Mouse (Mus musculus) limb, embryonic 14.5 days (tissue): ENCODE data around the gene Tsc22d2. TPM values are rescaled to one million over a fixed set of nuclear protein-coding genes. Genes with fewer than 3 reads are reported as not detected.
"Not testable (repeated sequence)": the region's sequence is repeated elsewhere in the genome, so short reads cannot be mapped to it uniquely, and the experiment has no call there.

ENCODE experiments used
- ATAC-seq: fragments of 200-750 bp; cut with Nextera tagmentation; 2 replicates; pipeline ENCODE4 v1.8.0; 2017; ENCODE audit warnings: low read depth, moderate number of reproducible peaks, moderate TSS enrichment; ENCODE audit not compliant: low FRiP score
- DNase-seq: peaks from one replicate; pipeline ENCODE4 v3.0.0-alpha.2; 2015; ENCODE audit warnings: low spot score
- H3K27ac ChIP-seq: fragments of 300-500 bp; sonication (generic); replicated peaks from 2 replicates; pipeline ENCODE4 v1.5.1; 2014; ENCODE audit warnings: low read depth, mild to moderate bottlenecking, low read length, moderate library complexity, mixed read lengths
- H3K27me3 ChIP-seq: fragments of 300-500 bp; sonication (generic); 2 replicates; pipeline ENCODE4 v1.6.1; 2014; ENCODE audit warnings: low read length, mixed read lengths; ENCODE audit not compliant: control insufficient read depth, insufficient read depth
- H3K36me3 ChIP-seq: fragments of 300-500 bp; sonication (generic); 2 replicates; pipeline ENCODE4 v1.6.1; 2014; ENCODE audit warnings: mild to moderate bottlenecking, low read length, moderate library complexity, mixed read lengths; ENCODE audit not compliant: control insufficient read depth, insufficient read depth
- H3K4me1 ChIP-seq: fragments of 300-500 bp; sonication (generic); 2 replicates; pipeline ENCODE4 v1.6.1; 2014; ENCODE audit warnings: antibody characterized with exemption, low read length, mixed read lengths; ENCODE audit not compliant: control insufficient read depth, insufficient read depth
- H3K4me2 ChIP-seq: fragments of 300-500 bp; sonication (generic); replicated peaks from 2 replicates; pipeline ENCODE4 v1.6.1; 2014; ENCODE audit warnings: low read depth, mild to moderate bottlenecking, low read length, moderate library complexity; ENCODE audit not compliant: severe bottlenecking
- H3K4me3 ChIP-seq: fragments of 300-500 bp; sonication (generic); replicated peaks from 2 replicates; pipeline ENCODE4 v1.5.1; 2014; ENCODE audit warnings: low read length
- H3K9ac ChIP-seq: fragments of 300-500 bp; sonication (generic); 2 replicates; pipeline ENCODE4 v1.6.1; 2014; ENCODE audit warnings: mild to moderate bottlenecking, low read depth, low read length, moderate library complexity; ENCODE audit not compliant: severe bottlenecking
- H3K9me3 ChIP-seq: fragments of 300-500 bp; sonication (generic); 2 replicates; pipeline ENCODE4 v1.6.1; 2016; ENCODE audit warnings: low read length; ENCODE audit not compliant: control insufficient read depth
- POLR2A ChIP-seq: fragments of 200-500 bp; IDR thresholded peaks from 2 replicates; pipeline ENCODE4 v1.8.0; 2012; ENCODE audit warnings: inconsistent platforms, mild to moderate bottlenecking, moderate library complexity, borderline replicate concordance; ENCODE audit not compliant: insufficient read depth, insufficient read length; ENCODE audit errors: extremely low read depth
- WGBS: fragments of 180-500 bp; shearing (Covaris S2); extraction: QIAGEN DNeasy Blood & Tissue Kit; methylation state at CpG from one replicate; pipeline ENCODE4 v1.1.7; 2014; 5-methylcytosine and 5-hydroxymethylcytosine counted together
- polyA plus RNA-seq, 2 experiments: library from polyadenylated mRNA; depleted of rRNA in 1 of 2; stranded (reverse) in 1 of 2; unstranded in 1 of 2; fragments of >200 nt; fragmentation: Nextera tagmentation in 1 of 2; extraction: Ambion mirVana in 1 of 2; gene quantifications; 2 replicates each; pipeline versions ENCODE4 v1.2.1 to v1.2.3; 2012 to 2014

Gene Tsc22d2
- polyA plus RNA-seq, 2 experiments: 17.1 to 19.6 TPM

- Histone ChIP-seq H3K36me3 (no peaks in the 10 kb centered on the region; the same call in 1 of the 2 replicates), H3K27me3 (no peaks in the 10 kb centered on the region), H3K4me3 (no peak overlapping the region), H3K9me3 (no peaks in the 10 kb centered on the region), H3K4me2 (no peak overlapping the region), H3K4me1 (no peaks in the 10 kb centered on the region), H3K27ac (no peak overlapping the region), H3K9ac (no peak overlapping the region)
- TF ChIP-seq POLR2A: no peak
- DNase-seq: no peak
- ATAC-seq: no peak
- WGBS: 99% methylated on average over 2 of the region's 2 CpGs
These were observed 33.7 kb downstream of the Tsc22d2 start for GRCm38 (mm10) chr3:58448230-58448629.

GRCm38 (mm10) chr3:58449487-58449886 lies 35.0 kb downstream of the Tsc22d2 start:
- H3K36me3 ChIP-seq: no peaks in the 10 kb centered on the region; the same call in 1 of the 2 replicates
- H3K9ac ChIP-seq: no peak overlapping the region
- H3K4me3 ChIP-seq: no peak overlapping the region
- DNase-seq (no peak), ATAC-seq (no peak)
- H3K27ac ChIP-seq: no peak overlapping the region
- TF ChIP-seq POLR2A: no peak
- no peaks in the 10 kb centered on the region for H3K9me3 ChIP-seq
- H3K4me1 ChIP-seq: no peaks in the 10 kb centered on the region
- 93% methylated on average over 3 of the region's 3 CpGs for WGBS
- no peaks in the 10 kb centered on the region for H3K27me3 ChIP-seq
- H3K4me2 ChIP-seq: no peak overlapping the region

- no peak for TF ChIP-seq POLR2A
- no peak overlapping the region for H3K27ac ChIP-seq
These were observed 40.1 kb downstream of the Tsc22d2 start for GRCm38 (mm10) chr3:58454414-58455205.

GRCm38 (mm10) chr3:58455255-58455654 lies 40.7 kb downstream of the Tsc22d2 start:
- H3K27me3 ChIP-seq: no peaks in the 10 kb centered on the region
- no peak for TF ChIP-seq POLR2A
- no peak overlapping the region for H3K9ac ChIP-seq
- no peak for ATAC-seq
- no peak for DNase-seq
- H3K4me2 ChIP-seq: no peak overlapping the region
- no peak overlapping the region for H3K27ac ChIP-seq
- H3K36me3 ChIP-seq: peaks cover 8% of the 10 kb centered on the region
- no peaks in the 10 kb centered on the region for H3K9me3 ChIP-seq
- no peak overlapping the region for H3K4me3 ChIP-seq
- no peaks in the 10 kb centered on the region for H3K4me1 ChIP-seq
- WGBS: 72% methylated on average over 3 of the region's 3 CpGs

More at GRCm38 (mm10) chr3:58454414-58455205, 40.1 kb downstream of the Tsc22d2 start:
- no peaks in the 10 kb centered on the region for H3K27me3 ChIP-seq
- H3K4me3 ChIP-seq: no peak overlapping the region
- H3K4me2 ChIP-seq: no peak overlapping the region
- H3K9ac ChIP-seq: no peak overlapping the region
- no peak for ATAC-seq
- 83% methylated on average over 4 of the region's 4 CpGs for WGBS
- DNase-seq: no peak
- H3K9me3 ChIP-seq: no peaks in the 10 kb centered on the region
- peaks cover 4% of the 10 kb centered on the region for H3K36me3 ChIP-seq
- H3K4me1 ChIP-seq: no peaks in the 10 kb centered on the region

- no peak for ATAC-seq
- H3K4me3 ChIP-seq: no peak overlapping the region
- H3K4me2 ChIP-seq: no peak overlapping the region
- DNase-seq: no peak
- H3K27me3 ChIP-seq: no peaks in the 10 kb centered on the region
- H3K4me1 ChIP-seq: no peaks in the 10 kb centered on the region
- H3K9ac ChIP-seq: no peak overlapping the region
- no peaks in the 10 kb centered on the region for H3K9me3 ChIP-seq
- TF ChIP-seq POLR2A: no peak
- no peak overlapping the region for H3K27ac ChIP-seq
- 73% methylated on average over 9 of the region's 9 CpGs for WGBS
- no peaks in the 10 kb centered on the region for H3K36me3 ChIP-seq
These were observed 55.3 kb downstream of the Tsc22d2 start for GRCm38 (mm10) chr3:58469655-58470437.

GRCm38 (mm10) chr3:58475298-58475697 lies 60.8 kb downstream of the Tsc22d2 start:
- H3K9me3 ChIP-seq, H3K27me3 ChIP-seq, H3K36me3 ChIP-seq, H3K4me2 ChIP-seq, H3K9ac ChIP-seq, H3K4me3 ChIP-seq, ATAC-seq, DNase-seq, H3K4me1 ChIP-seq, H3K27ac ChIP-seq: not testable (repeated sequence)
- 92% methylated on average over 1 of the region's 1 CpGs for WGBS
